Mouse (Mus musculus) layer of hippocampus, adult 18-20 months (tissue): ENCODE results near the gene Arhgap15. TPM values are rescaled to one million over a fixed set of nuclear protein-coding genes. Genes with fewer than 3 reads are reported as not detected.

ENCODE experiments used
- DNase-seq, 2 experiments: peaks; one replicate each; pipeline ENCODE4 v3.0.0; 2022; ENCODE audit warnings: low spot score in 2 of 2
- total RNA-seq, 2 experiments: library from RNA; stranded (reverse); gene quantifications; 2 replicates each; pipeline ENCODE4 v1.2.3; 2021

Arhgap15 gene
- total RNA-seq, 2 experiments from 2014 or later: 10.9 to 11.4 TPM

GRCm38 (mm10) chr2:43914104-43914503 is 165.5 kb downstream of the Arhgap15 start:
- no peak for DNase-seq

DNA sequence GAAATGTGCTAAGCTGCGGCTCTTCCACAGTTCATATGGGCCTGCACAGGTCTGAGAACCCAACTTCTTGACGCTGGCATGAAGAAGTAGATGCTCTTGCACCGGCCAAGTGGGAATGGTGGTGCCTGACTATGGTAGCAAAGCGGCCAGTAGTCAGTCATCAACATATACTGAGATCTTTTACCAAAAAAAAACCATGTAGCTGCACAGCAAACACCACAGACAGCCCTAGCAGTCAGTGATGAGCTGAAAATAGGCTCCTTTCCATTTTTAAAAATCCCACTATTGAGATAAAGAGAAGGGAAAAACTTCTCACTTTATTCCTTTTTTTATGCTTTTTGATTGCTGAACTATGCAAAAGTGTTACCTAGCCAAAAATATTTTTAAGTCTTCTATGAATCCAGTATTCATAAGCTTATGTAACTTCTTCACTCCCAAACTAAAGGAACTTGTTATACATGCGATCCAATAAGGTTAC is 175.3 kb downstream of the Arhgap15 start:
- DNase-seq: no peak

DNA sequence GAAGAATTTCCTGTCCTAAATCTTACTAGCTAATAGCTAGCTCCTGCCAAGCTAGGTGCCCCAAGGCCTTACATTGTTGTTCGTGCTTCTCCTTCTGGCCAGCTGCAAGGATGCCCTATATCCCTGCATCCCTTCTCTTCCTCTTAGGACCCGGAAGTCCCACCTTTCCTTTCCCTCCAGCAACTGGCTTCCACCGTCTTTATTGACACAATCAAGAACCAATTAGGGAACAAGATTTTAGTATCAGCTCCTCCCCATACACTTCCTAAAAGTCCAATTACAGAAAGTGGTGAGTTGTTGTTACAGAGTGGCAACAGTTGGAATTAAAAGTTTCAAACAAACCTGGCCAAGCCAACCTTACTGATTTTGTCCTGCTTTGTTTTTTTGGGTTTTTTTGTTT is 183.1 kb downstream of the Arhgap15 start:
- no peak for DNase-seq

DNA sequence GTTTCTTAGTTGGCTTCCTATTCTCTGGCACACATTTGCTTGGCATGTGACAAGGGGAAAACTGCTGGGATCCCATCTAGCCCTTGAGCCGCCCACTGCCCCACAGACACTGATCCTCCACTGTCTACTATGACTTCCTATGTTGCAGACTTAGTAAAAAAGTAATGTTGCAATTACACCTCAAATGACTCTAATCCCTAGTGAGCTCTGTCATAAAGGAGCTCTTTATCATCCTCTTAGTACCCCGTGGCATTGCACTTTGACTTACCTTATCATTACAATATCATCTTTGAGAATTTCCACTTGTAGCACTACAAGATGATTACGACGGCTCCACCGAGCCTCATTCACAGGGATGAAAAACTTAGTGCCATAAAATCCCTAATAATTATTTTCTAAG is 190.6 kb downstream of the Arhgap15 start:
- no peak for DNase-seq

- no peak for DNase-seq
Measured at GRCm38 (mm10) chr2:43945679-43946078, 197.1 kb downstream of the Arhgap15 start.

DNA sequence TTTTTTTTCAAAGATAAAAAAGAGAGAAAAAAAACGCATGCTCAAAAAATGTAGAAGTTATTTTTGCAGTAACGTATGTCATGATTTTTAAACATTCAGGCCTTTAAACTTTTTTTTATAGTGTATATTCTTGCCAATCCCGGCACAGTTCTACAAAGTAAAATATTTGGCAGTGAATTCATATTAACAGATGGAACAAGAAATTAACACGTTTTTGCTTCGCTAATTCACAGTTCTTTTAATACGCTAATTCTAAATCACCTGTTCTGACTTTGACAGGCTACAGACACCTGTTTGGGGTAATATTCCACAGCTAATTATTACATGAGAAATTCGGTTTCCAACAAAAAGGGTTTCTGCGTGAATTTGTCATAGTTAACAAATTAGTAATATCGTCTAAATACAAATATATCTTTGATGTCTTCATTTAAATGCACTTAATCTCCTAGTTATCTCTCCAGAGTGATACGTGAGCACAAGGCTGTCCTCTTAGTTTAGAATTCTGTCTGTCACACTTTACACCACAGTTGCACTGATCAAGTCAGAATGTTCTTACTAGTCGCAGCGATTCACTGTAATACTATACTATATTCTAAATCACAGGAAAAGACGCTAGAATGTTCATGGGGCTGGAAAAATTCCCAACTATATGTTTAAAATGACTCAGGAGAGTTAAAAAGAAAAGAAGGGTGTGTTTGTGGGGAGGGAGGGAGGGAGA is 201.3 kb downstream of the Arhgap15 start:
- peak in 1 of 2 experiments; percentile 12 for DNase-seq

DNA sequence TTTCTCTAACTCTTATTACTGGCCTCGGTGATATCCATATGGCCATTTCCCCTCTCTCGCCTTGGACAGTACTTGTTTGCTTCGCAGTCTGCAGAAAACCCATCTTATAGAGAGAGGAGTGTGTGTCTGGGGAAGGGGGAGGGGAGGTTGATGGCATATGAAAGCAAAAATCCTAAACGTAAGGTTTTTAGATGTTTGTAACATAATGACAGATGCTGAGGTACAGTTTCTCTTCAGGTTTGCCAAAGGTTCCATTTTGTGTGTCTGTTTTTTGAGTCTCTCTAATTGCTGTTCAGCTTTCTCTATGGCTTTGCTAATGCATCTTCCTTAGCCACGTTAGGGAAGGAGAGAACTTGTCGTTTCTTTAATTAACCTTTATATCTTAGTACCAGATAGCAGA is 202.1 kb downstream of the Arhgap15 start:
- DNase-seq: no peak

- no peak for DNase-seq
Measured at GRCm38 (mm10) chr2:43959189-43959588, 210.6 kb downstream of the Arhgap15 start.

- DNase-seq: no peak
Measured at GRCm38 (mm10) chr2:43962466-43962865, 213.8 kb downstream of the Arhgap15 start.

GRCm38 (mm10) chr2:43968581-43968980 is 220.0 kb downstream of the Arhgap15 start:
- DNase-seq: no peak

- DNase-seq: no peak
Measured at GRCm38 (mm10) chr2:43977732-43978131, 229.1 kb downstream of the Arhgap15 start.

DNA sequence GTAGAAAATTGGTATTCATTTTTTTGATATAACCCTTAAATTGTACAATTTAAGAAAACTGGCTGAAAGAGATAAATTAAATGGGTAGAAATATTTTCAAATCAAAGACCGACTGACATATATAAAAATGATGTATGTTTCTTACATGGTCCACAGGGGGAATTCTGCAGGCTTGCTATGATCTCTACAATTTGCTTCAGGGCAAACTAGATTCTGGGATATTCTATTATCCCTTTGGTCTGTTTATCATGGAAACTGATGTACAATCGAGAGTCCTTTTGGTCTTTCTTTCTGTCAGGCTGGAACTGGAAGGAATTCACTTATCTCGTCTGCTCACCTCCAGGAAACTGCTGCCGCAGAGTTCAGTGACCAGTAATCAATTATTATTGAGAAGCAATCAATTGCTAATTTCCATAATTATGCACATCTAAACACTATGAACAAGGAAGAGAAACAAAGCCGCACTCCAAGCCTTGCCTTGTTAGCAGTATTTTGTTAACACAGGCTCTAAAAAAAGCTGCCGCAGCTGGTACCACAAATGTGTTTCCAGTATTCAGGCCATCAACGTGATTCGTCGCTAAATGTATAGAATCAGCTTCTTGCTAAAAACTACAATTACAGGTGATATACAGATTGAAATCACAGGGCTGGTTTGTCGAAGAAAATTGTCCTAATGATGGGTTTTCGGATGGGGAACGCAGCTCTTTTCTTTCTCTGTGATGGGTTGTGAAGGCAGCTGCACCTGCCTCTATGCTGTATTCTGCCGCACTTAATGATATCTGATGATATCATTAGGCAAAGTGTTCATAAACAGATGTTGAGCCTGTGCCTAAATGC is 229.8 kb downstream of the Arhgap15 start:
- peak in 1 of 2 experiments; percentile 44 for DNase-seq

DNA sequence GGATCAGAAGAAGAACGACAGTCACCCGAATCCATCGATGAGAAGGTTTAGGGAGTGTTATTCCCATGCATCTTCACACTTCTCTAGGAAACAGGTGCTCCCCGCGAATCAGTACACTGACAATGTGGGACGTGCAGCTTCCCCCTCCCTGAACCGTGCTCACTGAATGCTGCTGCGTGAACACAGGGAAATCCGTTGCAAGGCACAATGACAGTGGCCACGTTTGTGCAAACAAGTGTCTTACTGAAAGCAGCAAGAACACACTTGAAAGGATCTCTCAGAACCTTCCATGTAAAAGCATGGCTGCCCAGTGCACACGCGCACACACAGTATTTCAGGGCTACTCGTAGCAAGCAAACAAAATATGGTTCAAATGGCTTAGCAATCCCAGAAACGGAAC is 237.4 kb downstream of the Arhgap15 start:
- DNase-seq: peak in 1 of 2 experiments; percentile 11

GRCm38 (mm10) chr2:43987919-43988318 is 239.3 kb downstream of the Arhgap15 start:
- DNase-seq: no peak

DNA sequence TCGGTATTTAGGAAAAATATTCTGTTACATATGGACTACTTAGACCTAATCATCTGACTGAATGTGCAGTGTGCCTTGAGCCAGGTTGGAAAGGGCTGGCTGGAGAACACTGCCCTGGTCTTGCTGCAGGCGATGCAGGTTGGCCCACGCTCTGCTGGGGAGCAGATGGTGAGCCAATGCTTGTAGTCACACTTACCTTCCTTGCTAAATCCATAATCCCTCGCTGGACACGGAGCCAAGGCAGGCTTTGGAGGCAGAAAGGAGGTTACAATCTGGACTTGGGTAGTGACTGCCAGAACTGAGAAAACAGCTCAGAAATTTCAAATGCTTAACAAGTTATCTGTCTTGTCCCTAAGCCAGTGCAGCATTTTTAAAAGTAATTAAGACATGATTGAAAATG is 241.2 kb downstream of the Arhgap15 start:
- peak; percentile 38 to 45 for DNase-seq

- no peak for DNase-seq
Measured at GRCm38 (mm10) chr2:43992510-43992909, 243.9 kb downstream of the Arhgap15 start.

- DNase-seq: no peak
Measured at GRCm38 (mm10) chr2:44002454-44002853, 253.8 kb downstream of the Arhgap15 start.

- no peak for DNase-seq
Measured at GRCm38 (mm10) chr2:44010249-44010648, 261.6 kb downstream of the Arhgap15 start.

- no peak for DNase-seq
Measured at GRCm38 (mm10) chr2:44013388-44013787, 264.8 kb downstream of the Arhgap15 start.

DNA sequence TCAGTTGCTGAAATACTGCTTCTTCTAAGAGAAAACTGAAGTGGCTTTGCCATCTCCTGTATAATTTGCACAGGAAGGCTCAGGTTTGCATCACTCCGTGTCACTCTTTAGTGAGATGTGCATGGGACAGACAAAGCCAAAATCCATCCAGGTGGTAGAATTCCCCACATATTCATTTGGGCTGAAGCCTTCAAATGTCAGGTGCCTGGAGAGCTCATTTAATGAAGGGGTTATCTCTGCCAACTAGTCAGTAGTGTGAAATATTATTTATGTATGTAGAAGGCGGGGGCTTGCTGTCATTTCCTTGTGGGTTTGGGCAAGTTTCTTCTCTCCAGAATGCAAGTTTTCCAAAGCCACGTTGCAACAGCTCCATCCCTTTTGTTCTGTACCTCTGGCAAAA is 268.1 kb downstream of the Arhgap15 start:
- no peak for DNase-seq

GRCm38 (mm10) chr2:44017405-44018026 is 268.9 kb downstream of the Arhgap15 start:
- no peak for DNase-seq

DNA sequence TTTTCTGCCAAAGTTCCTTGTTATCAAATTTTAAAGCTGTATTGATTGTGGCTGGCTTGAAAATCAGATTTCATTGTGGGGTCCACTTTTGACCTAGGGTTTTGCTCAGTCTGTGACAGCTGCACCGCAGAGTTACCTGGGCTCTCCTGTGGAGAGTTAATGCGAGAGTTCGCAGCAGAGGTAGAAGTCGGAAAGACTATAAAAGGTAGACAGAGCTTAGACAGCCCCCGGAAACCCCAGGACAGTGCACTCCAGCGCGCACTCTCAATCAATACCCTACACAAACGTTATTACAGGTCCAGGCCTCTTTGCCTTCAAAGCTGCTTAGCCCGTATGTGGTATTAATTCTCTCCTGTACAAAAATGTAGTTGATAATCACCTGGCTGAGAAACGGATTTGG is 269.4 kb downstream of the Arhgap15 start:
- DNase-seq: no peak
